Mouse (Mus musculus) 3134 (cell line): ENCODE measurements around the gene Mrpl43.
"Not testable (repeated sequence)": the region's sequence is repeated elsewhere in the genome, so short reads cannot be mapped to it uniquely, and the experiment has no call there.

ENCODE experiments used
- DNase-seq: peaks from one replicate; pipeline ENCODE4 v3.0.0-alpha.2; 2011; ENCODE audit warnings: low spot score; ENCODE audit not compliant: insufficient read length; ENCODE audit errors: extremely low read depth

Mrpl43 gene

GRCm38 (mm10) chr19:45005957-45006712, at the start of gene Mrpl43:
Gene Mrpl43, minus strand, starts transcription at chr19:45006442.
- peak; percentile 96 for DNase-seq

DNA sequence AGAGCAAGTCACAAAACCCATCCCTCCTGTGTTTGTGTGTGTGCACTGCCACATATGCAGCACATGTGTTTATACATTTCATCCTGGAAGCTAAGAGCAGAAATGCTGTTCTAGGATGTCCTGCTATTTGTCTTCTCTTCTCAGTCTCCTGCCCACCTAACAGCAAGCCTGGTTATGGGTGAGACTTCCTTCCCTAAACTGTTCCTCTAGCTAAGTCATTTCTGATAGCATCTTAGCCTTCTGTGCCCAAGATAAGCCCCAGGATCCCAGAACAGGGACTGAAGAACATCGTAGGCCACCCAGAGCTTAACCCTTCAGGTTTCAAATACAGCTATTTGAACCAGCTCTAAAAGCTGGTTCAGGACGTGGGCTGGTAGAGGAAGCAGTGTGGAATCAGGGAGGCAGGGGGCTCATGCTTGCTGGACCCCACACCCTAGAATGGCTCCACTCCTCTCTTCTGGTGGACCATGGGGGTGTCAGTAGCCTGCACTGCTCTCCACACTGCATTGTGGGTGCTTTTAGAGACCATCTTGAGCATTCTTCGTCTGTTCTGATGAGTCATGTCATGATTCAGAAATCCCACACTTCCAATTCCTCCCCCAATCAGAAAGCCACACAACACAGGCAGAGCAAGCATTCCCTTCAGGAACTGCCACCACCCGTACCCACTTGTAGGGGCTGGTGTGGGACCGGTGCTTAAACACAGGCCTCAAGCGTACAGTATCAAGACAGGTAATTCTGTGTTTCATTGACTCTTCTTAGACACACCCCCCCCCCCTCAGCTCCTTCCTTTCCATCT, 48.8 kb upstream of the Mrpl43 start:
- DNase-seq: peak; percentile 71

DNA sequence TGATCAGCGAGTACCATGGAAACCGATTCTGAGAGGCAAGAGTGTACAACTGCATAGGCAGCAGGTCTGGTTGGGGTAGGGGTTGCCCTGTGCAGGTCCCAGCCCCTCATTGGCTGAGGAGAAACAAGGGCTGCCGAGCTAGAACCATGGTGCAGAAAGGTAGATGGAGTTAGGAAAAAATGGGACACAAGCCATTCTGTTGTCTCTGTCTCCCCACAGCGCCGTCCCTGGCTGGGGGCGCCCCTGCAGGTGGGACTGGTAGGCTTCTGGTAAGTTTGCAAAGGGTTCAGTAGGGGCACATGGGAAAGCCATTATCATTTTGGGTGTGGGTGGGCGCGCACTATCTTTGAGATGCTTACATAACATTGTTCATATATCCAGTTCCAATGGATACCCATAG, 47.2 kb upstream of the Mrpl43 start:
- no peak for DNase-seq

DNA sequence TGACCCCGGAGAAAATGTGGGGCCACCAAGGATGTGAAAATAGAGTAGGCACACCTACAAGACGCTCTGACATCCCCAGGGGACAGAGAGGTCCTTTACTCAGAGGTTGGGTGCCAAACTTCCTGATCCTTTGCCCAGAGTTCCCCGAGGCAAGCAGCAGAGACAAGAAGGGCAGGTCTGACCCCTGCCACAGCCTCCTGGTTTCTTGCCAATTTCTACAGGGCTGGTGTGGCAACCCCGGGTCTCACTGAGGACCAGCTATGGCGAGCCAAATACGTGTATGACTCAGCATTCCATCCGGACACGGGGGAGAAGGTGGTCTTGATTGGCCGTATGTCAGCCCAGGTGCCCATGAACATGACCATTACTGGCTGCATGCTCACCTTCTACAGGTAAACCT, 43.3 kb upstream of the Mrpl43 start:
- peak; percentile 58 for DNase-seq

DNA sequence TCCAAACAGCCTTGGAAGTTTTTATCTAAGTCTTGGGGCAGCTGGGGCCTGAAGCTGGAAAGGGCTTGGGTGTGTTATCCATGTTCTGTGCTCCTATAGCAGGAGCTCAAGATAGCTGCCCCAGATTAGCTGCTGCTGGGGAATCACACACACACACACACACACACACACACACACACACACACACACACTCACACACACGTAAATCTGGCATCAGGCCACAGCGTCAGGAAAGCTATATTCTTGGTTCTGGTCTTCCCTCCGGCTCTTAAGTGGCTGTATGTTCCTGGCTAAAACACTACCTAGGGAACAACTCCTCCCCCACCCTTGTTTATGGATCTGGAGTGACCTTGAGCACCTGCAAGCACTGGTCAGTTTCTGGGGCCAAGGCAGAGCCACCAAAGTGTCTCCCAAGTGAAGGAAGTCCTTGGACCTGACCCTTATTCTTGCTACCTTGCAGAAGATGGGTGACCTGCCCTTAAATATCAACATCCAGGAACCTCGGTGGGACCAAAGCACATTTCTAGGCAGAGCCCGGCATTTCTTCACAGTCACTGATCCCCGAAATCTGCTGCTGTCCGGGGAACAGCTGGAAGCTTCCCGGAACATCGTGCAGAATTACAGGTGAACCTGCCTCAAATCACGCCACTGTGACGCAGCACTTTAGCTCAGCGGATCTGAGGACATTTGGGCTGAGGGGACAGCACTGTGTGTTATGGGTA, 42.6 kb upstream of the Mrpl43 start:
- DNase-seq: no peak

DNA sequence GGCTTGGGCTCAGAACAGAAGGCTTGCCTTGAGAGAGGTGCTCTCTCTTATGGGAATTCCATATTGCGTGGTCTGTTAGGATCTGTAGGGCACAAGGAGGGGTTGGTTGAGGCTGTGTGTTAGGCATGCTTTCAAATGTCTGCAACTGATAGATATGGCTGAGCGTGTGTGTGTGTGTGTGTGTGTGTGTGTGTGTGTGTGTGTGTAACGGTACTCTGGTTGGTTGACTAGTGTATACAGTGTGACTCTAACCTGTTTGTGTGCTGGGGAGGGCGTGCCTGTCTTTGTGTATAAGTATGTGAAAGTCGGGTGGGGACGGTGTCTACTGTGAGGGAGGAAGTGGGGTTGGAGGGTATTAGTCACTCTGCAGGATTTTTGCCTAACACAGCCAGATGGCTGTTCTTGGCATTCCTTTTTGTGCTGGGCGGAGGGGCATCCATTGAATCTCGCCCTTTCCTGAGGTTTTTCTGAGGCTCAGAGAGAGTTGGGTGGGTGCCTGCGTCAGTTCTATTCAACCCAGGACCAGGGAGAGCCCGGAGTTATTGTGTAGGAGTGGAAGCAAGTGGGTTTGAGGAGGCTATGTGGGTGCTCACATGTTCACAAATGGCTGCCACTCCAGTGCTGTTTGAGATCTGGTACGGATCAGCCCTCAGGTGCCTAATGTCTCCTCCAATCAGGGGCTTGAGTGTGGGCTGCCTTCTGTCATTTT, 41.8 kb upstream of the Mrpl43 start:
- peak; percentile 76 for DNase-seq

- peak; percentile 93 for DNase-seq
Measured at GRCm38 (mm10) chr19:45047417-45047934, 41.2 kb upstream of the Mrpl43 start, which contains the start of gene Sfxn3. Gene Sfxn3, plus strand, starts transcription at chr19:45047503.

DNA sequence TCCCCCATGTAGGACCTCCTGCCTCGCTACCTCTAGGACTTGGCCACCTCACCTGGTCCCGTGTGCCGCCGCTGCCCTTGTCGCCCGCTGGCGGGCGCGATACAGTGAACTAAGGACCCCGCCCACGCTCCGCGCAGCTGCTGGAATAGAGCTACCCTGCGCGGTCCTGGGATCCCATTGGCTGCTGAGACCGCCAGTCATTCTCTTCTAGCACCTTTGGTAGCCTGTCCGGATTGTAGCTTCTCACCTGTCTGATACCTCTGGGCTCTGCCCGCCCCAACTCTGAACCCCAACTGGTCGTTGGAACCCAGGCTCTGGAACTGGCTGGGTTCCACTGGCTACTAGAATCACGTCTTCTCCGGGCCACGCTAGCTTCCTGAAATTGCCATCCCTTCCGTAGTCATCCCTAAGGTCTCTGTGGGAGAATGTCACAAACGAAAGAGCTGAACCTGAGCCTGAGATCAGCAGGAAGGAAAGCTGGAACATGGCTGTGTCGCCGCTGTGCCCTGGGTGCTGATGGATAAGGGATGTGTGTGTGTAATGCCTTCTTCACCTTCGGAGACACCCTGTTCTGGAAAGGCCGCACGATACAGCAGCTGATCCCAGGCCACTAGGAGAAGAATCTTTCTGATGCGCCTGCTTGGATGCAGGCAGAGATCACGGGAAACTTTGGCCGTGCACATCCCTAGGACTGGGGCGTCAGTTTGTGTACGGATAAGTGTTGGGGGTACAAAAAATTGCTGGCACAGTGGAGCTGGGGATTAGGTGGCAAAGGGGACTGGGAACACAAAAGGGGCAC, 40.5 kb upstream of the Mrpl43 start:
- peak; percentile 71 for DNase-seq

DNA sequence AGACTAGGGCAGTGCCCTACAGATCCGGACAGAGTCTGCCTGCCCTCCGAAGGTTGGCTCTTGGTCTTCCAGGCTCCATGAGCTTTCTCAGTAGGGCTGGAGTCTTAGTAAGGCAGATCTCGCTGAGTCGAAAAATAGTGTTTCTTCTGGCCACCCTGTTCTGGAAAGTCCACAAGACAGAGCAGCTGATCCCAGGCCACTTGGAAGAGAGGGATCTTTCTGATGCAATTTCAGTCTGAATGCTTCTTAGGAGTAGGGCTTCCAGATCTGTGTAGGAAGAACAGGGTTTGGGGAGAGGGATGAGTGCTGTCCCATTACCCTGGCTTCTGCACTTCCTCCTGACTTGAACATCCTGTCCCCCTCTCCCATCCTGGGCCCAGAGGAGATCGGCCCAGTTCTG, 39.4 kb upstream of the Mrpl43 start, which contains the start of gene Pdzd7:
Gene Pdzd7, minus strand, starts transcription at position 67 of the 400 bp plus-strand sequence.
- DNase-seq: no peak

GRCm38 (mm10) chr19:45045236-45045635, 39.0 kb upstream of the Mrpl43 start:
- no peak for DNase-seq

- no peak for DNase-seq
Measured at GRCm38 (mm10) chr19:45044389-45044927, 38.2 kb upstream of the Mrpl43 start.

DNA sequence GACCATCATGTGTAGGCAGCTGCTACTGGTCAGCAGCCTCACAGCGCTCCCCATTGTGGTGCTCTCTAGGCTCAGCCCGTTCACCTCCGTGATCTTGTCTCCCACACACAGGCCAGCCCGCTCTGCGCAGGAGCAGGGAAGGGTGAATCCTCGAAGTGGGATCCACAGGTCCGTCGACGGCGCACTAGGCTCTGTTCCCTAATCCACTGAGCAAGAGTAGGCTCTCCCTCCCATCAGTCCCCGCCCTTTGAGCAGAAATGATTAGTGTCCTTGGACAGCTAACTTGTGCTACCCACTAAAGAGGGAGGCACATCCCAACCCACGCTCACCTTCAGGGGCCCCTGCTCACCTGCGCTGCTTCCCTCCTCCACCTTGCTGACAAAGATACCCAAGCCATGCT, 34.0 kb upstream of the Mrpl43 start:
- DNase-seq: no peak

DNA sequence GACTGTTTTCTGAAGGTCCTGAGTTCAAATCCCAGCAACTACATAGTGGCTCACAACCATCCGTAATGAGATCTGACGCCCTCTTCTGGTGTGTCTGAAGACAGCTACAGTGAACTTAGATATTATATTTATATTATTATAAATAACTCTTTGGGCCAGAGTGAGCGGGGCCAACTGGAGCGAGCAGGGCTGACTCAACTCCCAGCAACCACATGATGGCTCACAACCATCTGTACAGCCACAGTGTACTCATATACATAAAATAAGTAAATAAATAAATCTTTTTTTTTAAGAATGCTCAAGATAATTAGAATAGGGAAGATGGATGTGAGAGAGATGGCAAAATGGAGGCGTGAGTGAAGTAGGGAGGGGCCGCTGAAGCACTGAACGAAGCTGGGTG, 32.0 kb upstream of the Mrpl43 start:
- DNase-seq: not testable (repeated sequence)

GRCm38 (mm10) chr19:45036867-45037266, 30.6 kb upstream of the Mrpl43 start:
- peak; percentile 65 for DNase-seq

GRCm38 (mm10) chr19:45032570-45033332, 26.5 kb upstream of the Mrpl43 start:
- peak; percentile 61 for DNase-seq

DNA sequence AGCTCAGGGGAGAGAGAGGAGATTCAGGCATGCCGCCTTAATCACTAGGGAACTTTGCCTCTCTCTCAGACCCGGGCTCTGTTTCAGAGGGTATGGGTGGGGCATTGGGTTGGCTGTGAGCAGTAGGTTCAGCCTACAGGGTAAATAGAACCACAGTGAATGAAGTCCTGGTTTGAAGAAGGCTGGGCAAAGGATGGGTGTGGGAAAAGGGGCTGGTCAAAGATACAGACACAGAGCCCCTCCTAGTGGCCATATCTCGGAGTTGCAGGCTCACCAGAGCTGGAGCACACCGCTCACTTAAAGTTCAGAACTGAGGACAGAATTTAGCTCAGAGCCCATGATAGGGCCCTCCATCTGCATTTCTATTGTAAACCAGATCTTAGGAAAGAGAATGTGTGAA, 25.5 kb upstream of the Mrpl43 start:
- DNase-seq: peak; percentile 63

DNA sequence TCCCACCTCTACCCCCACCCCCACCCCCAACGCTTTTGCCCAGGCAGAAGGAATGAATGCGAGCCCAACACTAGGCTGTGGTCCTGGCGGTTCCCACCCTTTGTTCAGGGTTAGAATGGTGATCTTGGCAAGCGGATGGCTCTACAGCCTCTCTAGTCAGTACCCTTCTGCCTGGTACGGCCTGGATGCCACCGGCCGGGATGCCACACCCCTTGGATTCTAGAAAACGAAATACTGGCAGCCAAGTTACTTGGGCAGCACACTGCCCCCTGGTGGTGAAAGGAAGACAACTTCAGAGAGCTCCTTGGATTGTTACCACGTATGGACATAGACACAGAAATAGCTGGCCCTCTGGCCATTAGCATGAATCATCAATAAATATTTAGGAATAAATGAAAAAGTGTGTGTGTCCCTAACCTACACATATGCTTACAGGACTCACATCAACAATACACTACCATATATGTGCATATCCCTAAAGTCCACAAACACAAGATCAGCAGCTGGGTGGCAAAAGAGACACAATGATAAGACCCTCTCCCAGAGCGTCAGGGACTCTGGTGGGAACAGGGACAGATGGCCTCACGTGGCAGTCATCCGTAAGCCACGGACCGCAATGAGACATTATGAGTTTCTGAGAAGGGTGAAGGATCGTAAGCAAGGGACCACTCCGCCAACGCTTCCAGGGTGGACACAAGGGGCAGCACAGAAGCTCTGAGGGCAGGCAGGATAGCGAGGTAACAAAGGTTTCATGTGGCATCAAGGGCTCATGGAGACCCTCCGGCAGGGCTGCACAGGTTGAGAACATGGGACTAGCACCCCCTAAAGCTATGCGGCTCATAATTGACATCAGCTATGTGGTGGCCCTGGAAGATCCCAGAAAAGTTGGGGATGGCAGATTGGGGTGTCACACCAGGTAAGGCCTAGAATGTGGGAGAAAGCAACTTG, 24.8 kb upstream of the Mrpl43 start:
- peak; percentile 63 for DNase-seq
